Mouse (Mus musculus): ENCODE measurements at regions not wholly inside any gene's neighbourhood (a gene's known extent, or its start where the extent isn't known, plus 50 kb on each side); places are given as distances from the start of the nearest gene placed in this dataset.

DNA sequence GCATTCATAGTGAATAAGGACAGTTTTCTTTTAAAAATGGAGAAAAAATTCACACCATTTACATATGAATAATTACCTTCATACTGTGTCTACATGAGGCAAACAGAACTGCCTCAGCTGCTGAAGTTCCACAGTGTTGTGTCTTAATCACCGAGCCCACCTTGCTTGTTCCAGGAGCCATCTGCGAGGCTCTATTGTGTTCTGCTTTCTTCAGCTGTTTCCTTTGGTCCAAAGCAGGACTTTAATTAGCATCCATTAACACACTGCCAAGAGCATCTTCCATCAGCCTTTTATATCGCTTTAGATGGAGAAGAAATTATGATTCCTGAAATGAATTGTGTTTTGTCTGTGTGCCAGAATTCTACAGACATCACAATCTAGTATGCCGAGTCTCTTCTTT lies 3423.1 kb upstream of the Lrrc6 start:
- H3K36me3 ChIP-seq (ENCODE audit: insufficient read depth, low read length): no peaks in the 10 kb centered on the region
- H3K4me3 ChIP-seq (ENCODE audit: low read depth, low read length): no peak overlapping the region
- no peaks in the 10 kb centered on the region for H3K9me3 ChIP-seq (ENCODE audit: low read length)
- H3K4me2 ChIP-seq (ENCODE audit: low read depth, low read length, poor library complexity, severe bottlenecking): no peak overlapping the region
- H3K4me1 ChIP-seq (ENCODE audit: insufficient read depth, low read length): no peaks in the 10 kb centered on the region
- H3K9ac ChIP-seq (replicated peaks; ENCODE audit: low read length, poor library complexity, severe bottlenecking): no peak overlapping the region
- 53% methylated on average over 4 of the region's 4 CpGs for WGBS
- DNase-seq (ENCODE audit: low spot score) (peak; percentile 62), ATAC-seq (ENCODE audit: low FRiP score) (no peak)
- no peak for TF ChIP-seq CTCF (IDR thresholded peaks at IDR 0.05)
- no peaks in the 10 kb centered on the region for H3K27me3 ChIP-seq (ENCODE audit: insufficient read depth, low read length)
- H3K27ac ChIP-seq (ENCODE audit: low read depth, low read length): no peak overlapping the region

DNA sequence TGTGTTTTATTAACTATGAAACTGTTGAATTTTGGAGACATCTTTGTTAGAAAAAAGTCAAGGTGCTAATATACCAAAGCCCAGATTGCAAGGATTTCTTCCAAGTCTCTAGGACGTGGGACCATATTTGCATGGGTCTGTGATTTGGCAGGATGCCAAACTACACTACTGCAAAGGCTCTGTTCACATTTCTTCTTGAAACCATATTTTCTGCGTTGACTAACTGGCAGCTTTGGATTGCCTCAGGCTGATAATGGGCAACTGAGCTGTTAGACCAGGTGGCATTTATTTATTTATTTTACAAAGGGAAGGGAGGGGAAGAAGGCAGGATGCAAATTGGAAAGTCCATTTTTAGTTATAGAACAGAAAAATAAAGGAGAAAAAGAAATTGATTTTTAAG lies 3422.6 kb upstream of the Lrrc6 start:
- 27% methylated on average over 2 of the region's 2 CpGs for WGBS
- H3K4me2 ChIP-seq (ENCODE audit: low read depth, low read length, poor library complexity, severe bottlenecking): no peak overlapping the region
- no peak overlapping the region for H3K9ac ChIP-seq (replicated peaks; ENCODE audit: low read length, poor library complexity, severe bottlenecking)
- H3K9me3 ChIP-seq (ENCODE audit: low read length): no peaks in the 10 kb centered on the region
- ATAC-seq (ENCODE audit: low FRiP score): no peak
- no peak for TF ChIP-seq CTCF (IDR thresholded peaks at IDR 0.05)
- H3K36me3 ChIP-seq (ENCODE audit: insufficient read depth, low read length): no peaks in the 10 kb centered on the region
- peak; percentile 71 for DNase-seq (ENCODE audit: low spot score)
- no peak overlapping the region for H3K4me3 ChIP-seq (ENCODE audit: low read depth, low read length)
- H3K27me3 ChIP-seq (ENCODE audit: insufficient read depth, low read length): no peaks in the 10 kb centered on the region
- H3K4me1 ChIP-seq (ENCODE audit: insufficient read depth, low read length): no peaks in the 10 kb centered on the region
- H3K27ac ChIP-seq (ENCODE audit: low read depth, low read length): no peak overlapping the region

DNA sequence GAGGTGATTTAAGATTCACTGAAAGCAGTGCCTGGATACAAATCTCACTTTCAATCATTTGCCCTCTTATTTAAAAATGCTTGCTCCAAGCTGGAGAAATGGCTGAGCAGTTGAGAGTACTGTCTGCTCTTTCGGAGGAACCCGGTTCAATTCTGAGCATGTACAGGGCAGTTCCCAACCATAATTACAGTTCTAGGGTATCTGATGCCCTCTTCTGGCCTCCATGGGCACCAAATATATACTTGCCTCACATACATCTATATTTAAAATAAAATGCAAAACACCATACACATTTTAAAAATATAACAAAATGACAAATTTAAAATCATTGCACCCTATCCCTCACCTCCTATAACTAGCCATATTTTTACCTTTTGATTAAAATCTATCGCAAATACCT lies 3421.5 kb upstream of the Lrrc6 start:
- Histone ChIP-seq H3K4me1 (ENCODE audit: insufficient read depth, low read length) (no peaks in the 10 kb centered on the region), H3K9me3 (ENCODE audit: low read length) (no peaks in the 10 kb centered on the region), H3K36me3 (ENCODE audit: insufficient read depth, low read length) (no peaks in the 10 kb centered on the region), H3K9ac (replicated peaks; ENCODE audit: low read length, poor library complexity, severe bottlenecking) (no peak overlapping the region), H3K27me3 (ENCODE audit: insufficient read depth, low read length) (no peaks in the 10 kb centered on the region), H3K27ac (ENCODE audit: low read depth, low read length) (no peak overlapping the region), H3K4me3 (ENCODE audit: low read depth, low read length) (no peak overlapping the region), H3K4me2 (ENCODE audit: low read depth, low read length, poor library complexity, severe bottlenecking) (no peak overlapping the region)
- peak; percentile 15 for DNase-seq (ENCODE audit: low spot score)
- 76% methylated on average over 3 of the region's 3 CpGs for WGBS
- TF ChIP-seq CTCF (IDR thresholded peaks at IDR 0.05): peak; percentile 54
- ATAC-seq (ENCODE audit: low FRiP score): no peak

DNA sequence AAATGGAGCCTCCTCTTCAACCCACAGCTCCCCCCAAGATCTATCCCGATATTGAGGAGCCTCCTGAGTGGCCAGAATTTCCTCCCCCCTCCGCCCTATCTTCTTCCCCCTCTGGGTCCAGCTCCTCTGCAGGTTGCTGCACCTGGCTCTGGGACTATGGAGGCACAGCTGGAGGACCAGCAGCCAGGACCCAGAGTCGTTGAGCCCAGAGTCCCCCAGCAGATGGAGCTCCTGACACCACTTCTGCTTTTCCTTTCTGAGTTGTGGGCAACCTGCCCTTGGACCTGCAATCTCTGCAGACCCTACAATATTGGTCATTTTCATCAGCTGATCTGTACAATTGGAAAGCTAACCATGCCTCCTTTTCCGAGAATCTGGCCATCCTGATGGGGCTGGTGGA lies 3385.1 kb upstream of the Lrrc6 start:
- Histone ChIP-seq H3K27me3 (ENCODE audit: insufficient read depth, low read length) (no peaks in the 10 kb centered on the region), H3K4me3 (ENCODE audit: low read depth, low read length) (no peak overlapping the region), H3K27ac (ENCODE audit: low read depth, low read length) (no peak overlapping the region), H3K9ac (replicated peaks; ENCODE audit: low read length, poor library complexity, severe bottlenecking) (no peak overlapping the region), H3K4me1 (ENCODE audit: insufficient read depth, low read length) (no peaks in the 10 kb centered on the region), H3K36me3 (ENCODE audit: insufficient read depth, low read length) (no peaks in the 10 kb centered on the region), H3K9me3 (ENCODE audit: low read length) (no peaks in the 10 kb centered on the region), H3K4me2 (ENCODE audit: low read depth, low read length, poor library complexity, severe bottlenecking) (no peak overlapping the region)
- DNase-seq (ENCODE audit: low spot score) (no peak), ATAC-seq (ENCODE audit: low FRiP score) (no peak)
- 81% methylated on average over 4 of the region's 4 CpGs for WGBS
- no peak; the same call in 1 of the 2 replicates for TF ChIP-seq CTCF (IDR thresholded peaks at IDR 0.05)

DNA sequence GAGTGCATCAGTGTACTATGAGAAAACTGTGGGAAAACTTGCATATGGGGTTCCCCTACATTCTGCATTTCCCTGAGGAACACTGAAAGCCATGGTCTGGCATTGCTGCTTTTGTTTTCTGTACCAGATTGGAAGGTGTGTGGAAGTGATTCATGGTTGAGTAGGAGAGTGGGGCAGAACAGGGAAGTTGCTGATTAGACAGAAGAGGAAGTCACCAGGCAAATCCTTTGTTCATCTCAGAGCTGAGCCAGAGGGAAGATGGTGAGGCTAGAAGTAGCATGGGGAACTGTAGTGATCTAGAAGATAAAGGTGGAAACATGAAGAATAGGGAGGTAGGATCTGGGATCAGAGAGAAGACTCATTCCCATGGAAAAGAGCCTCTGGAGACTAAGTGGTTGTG lies 3377.8 kb upstream of the Lrrc6 start:
- Histone ChIP-seq H3K27me3 (ENCODE audit: insufficient read depth, low read length) (no peaks in the 10 kb centered on the region), H3K27ac (ENCODE audit: low read depth, low read length) (no peak overlapping the region), H3K4me3 (ENCODE audit: low read depth, low read length) (no peak overlapping the region), H3K9me3 (ENCODE audit: low read length) (no peaks in the 10 kb centered on the region), H3K4me2 (ENCODE audit: low read depth, low read length, poor library complexity, severe bottlenecking) (no peak overlapping the region), H3K9ac (replicated peaks; ENCODE audit: low read length, poor library complexity, severe bottlenecking) (no peak overlapping the region), H3K4me1 (ENCODE audit: insufficient read depth, low read length) (no peaks in the 10 kb centered on the region), H3K36me3 (ENCODE audit: insufficient read depth, low read length) (no peaks in the 10 kb centered on the region)
- no peak for ATAC-seq (ENCODE audit: low FRiP score)
- DNase-seq (ENCODE audit: low spot score): no peak
- no peak for TF ChIP-seq CTCF (IDR thresholded peaks at IDR 0.05)

DNA sequence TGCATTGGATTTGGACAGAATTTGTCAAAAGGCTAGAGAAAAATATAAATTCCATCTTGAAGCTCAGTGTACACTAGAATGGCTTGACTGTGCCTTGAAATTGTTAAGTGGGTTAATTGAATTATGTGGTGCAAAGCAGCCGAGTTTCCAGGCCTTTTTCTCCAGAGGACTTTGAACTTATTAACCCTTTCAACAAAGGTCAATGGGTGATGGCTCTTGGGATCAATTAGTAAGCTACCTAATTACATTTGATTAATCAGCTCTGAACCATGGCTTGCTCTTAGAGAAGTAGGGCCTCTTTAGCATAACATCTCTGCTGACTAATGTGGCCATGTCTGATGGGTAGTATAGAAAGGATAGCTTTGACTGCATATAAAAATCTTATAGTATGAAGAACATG lies 3352.8 kb upstream of the Lrrc6 start:
- Histone ChIP-seq H3K9me3 (ENCODE audit: low read length) (no peaks in the 10 kb centered on the region), H3K9ac (replicated peaks; ENCODE audit: low read length, poor library complexity, severe bottlenecking) (no peak overlapping the region), H3K27ac (ENCODE audit: low read depth, low read length) (no peak overlapping the region), H3K36me3 (ENCODE audit: insufficient read depth, low read length) (no peaks in the 10 kb centered on the region), H3K4me2 (ENCODE audit: low read depth, low read length, poor library complexity, severe bottlenecking) (no peak overlapping the region), H3K27me3 (ENCODE audit: insufficient read depth, low read length) (no peaks in the 10 kb centered on the region), H3K4me1 (ENCODE audit: insufficient read depth, low read length) (no peaks in the 10 kb centered on the region), H3K4me3 (ENCODE audit: low read depth, low read length) (no peak overlapping the region)
- no peak for TF ChIP-seq CTCF (IDR thresholded peaks at IDR 0.05)
- DNase-seq (ENCODE audit: low spot score): peak; percentile 3
- 17% methylated on average over 1 of the region's 1 CpGs for WGBS
- ATAC-seq (ENCODE audit: low FRiP score): no peak

DNA sequence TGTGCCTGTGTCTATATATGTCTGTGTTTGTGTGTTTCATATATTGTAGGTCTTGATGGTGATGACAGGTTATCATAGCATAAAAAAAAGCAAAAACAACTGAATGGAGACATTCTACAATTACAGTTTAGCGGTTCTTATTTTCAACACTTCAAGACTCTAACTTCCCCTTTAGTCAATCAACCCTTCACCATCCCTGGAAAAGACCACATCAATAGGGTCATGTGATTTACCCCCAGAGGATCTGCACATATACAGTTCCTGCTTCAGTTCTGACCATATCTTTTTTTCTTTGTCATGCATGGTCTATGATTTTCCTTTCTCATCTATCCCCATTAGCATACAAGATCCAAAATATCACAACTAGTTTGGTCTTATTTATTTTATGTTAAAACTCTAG lies 3348.9 kb upstream of the Lrrc6 start:
- 90% methylated on average over 1 of the region's 1 CpGs for WGBS
- H3K9me3 ChIP-seq (ENCODE audit: low read length): no peaks in the 10 kb centered on the region
- ATAC-seq (ENCODE audit: low FRiP score): no peak
- H3K9ac ChIP-seq (replicated peaks; ENCODE audit: low read length, poor library complexity, severe bottlenecking): no peak overlapping the region
- no peaks in the 10 kb centered on the region for H3K36me3 ChIP-seq (ENCODE audit: insufficient read depth, low read length)
- no peak overlapping the region for H3K27ac ChIP-seq (ENCODE audit: low read depth, low read length)
- H3K27me3 ChIP-seq (ENCODE audit: insufficient read depth, low read length): no peaks in the 10 kb centered on the region
- no peak for TF ChIP-seq CTCF (IDR thresholded peaks at IDR 0.05)
- H3K4me2 ChIP-seq (ENCODE audit: low read depth, low read length, poor library complexity, severe bottlenecking): no peak overlapping the region
- DNase-seq (ENCODE audit: low spot score): no peak
- no peak overlapping the region for H3K4me3 ChIP-seq (ENCODE audit: low read depth, low read length)
- H3K4me1 ChIP-seq (ENCODE audit: insufficient read depth, low read length): no peaks in the 10 kb centered on the region

All from midbrain, postnatal 0 days (tissue).